Mouse (Mus musculus) brain, embryonic 14.5 days (tissue): Measurements from ENCODE around the gene Acy3.

Source experiments
- CTCF ChIP-seq: fragments of 200-500 bp; IDR thresholded peaks from 2 replicates; pipeline ENCODE4 v1.5.1; 2012; ENCODE audit warnings: inconsistent platforms, mild to moderate bottlenecking, moderate library complexity, borderline replicate concordance; ENCODE audit not compliant: insufficient read depth, insufficient read length; ENCODE audit errors: extremely low read depth
- POLR2A ChIP-seq: fragments of 200-500 bp; IDR thresholded peaks from 2 replicates; pipeline ENCODE4 v1.6.1; 2012; ENCODE audit warnings: mild to moderate bottlenecking, inconsistent platforms, borderline replicate concordance; ENCODE audit not compliant: poor library complexity, insufficient read depth, insufficient read length, severe bottlenecking; ENCODE audit errors: extremely low read depth

GRCm38 (mm10) chr19:3947813-3948212, 38.6 kb upstream of the Acy3 start:
- TF ChIP-seq CTCF = no peak
- TF ChIP-seq POLR2A = no peak
